Mouse (Mus musculus) hindbrain, embryonic 14.5 days (tissue): ENCODE results near the gene Irak3. TPM values are rescaled to one million over a fixed set of nuclear protein-coding genes. Genes with fewer than 3 reads are reported as not detected.
A peak's percentile ranks its signal among the peaks of the same experiment; 100 is the strongest.

Experiments used
- ATAC-seq: fragments of 200-750 bp; cut with Nextera tagmentation; 2 replicates; pipeline ENCODE4 v1.8.0; 2017; ENCODE audit warnings: moderate number of reproducible peaks, mild to moderate bottlenecking, moderate TSS enrichment, moderate library complexity; ENCODE audit not compliant: low FRiP score
- DNase-seq: peaks from one replicate; pipeline ENCODE4 v3.0.0-alpha.2; 2015; ENCODE audit warnings: low spot score
- H3K27ac ChIP-seq: fragments of 300-500 bp; sonication (generic); 2 replicates; pipeline ENCODE4 v1.5.1; 2014; ENCODE audit warnings: mild to moderate bottlenecking, moderate library complexity
- H3K27me3 ChIP-seq: fragments of 300-500 bp; sonication (generic); 2 replicates; pipeline ENCODE4 v1.6.1; 2014; ENCODE audit warnings: mild to moderate bottlenecking, low read length, mixed read lengths; ENCODE audit not compliant: control insufficient read depth, insufficient read depth
- H3K36me3 ChIP-seq: fragments of 300-500 bp; sonication (generic); replicated peaks from 2 replicates; pipeline ENCODE4 v1.6.1; 2014; ENCODE audit not compliant: control insufficient read depth, insufficient read depth
- H3K4me1 ChIP-seq: fragments of 300-500 bp; sonication (generic); replicated peaks from 2 replicates; pipeline ENCODE4 v1.6.1; 2014; ENCODE audit warnings: antibody characterized with exemption, low read length, mixed read lengths; ENCODE audit not compliant: control insufficient read depth, insufficient read depth
- H3K4me2 ChIP-seq: fragments of 300-500 bp; sonication (generic); replicated peaks from 2 replicates; pipeline ENCODE4 v1.6.1; 2014; ENCODE audit warnings: mild to moderate bottlenecking, moderate library complexity
- H3K4me3 ChIP-seq: fragments of 300-500 bp; sonication (generic); replicated peaks from 2 replicates; pipeline ENCODE4 v1.5.1; 2014; ENCODE audit warnings: mild to moderate bottlenecking, low read length
- H3K9ac ChIP-seq: fragments of 300-500 bp; sonication (generic); 2 replicates; pipeline ENCODE4 v1.6.1; 2014
- H3K9me3 ChIP-seq: fragments of 300-500 bp; sonication (generic); 2 replicates; pipeline ENCODE4 v1.6.1; 2016; ENCODE audit warnings: low read length; ENCODE audit not compliant: control insufficient read depth
- WGBS: fragments of 180-500 bp; shearing (Covaris S2); extraction: QIAGEN DNeasy Blood & Tissue Kit; methylation state at CpG from one replicate; pipeline ENCODE4 v1.1.7; 2014; 5-methylcytosine and 5-hydroxymethylcytosine counted together
- polyA plus RNA-seq: library from polyadenylated mRNA; unstranded; fragments of >200 nt; fragmentation: Nextera tagmentation; extraction: Ambion mirVana; gene quantifications from 2 replicates; pipeline ENCODE4 v1.2.1, GENCODE M21; 2014

Irak3 gene
- polyA plus RNA-seq, 1 experiment from 2014 or later = 0.51 TPM

DNA sequence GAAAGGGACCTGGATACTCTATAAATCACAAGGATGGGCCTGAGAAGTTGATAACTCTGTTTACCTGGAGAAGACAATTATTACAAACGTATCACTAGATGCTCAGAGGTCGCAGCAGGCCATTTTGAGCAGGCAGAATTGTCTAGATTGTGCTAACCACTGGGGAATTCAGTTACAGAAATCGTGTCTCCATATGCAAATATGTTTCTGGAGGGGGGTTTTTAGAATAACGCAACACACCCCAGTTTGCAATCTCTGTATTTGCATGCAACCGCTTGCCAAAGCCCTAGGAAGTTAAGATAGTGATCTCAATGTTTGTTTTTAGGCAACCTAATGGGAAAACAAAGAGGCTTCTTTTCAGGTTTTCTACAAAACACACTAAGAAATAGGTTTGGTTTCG, 10.8 kb downstream of the Irak3 start:
- H3K27me3 ChIP-seq = no peaks in the 10 kb centered on the region
- 80% methylated on average over 6 of the region's 6 CpGs for WGBS
- no peak for ATAC-seq

DNA sequence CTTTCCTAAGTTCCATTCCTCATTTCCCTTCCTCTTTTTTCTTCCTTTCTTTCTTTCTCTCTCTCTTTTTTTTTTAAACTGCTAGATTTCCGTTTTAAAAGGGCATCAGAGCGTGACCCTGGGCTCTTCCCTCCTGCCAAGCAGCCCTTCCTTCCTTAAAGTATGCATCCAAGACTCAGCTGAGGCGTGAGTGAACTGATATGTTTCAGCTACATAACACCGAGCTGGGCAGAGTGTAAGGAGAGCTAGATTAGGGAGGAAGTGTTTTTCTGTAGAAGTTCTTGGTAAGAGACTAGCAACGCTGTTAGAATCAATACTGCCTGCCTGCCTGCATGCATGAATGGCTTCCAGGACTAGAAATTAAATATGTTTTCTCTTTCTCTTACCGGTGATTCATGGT, 12.1 kb downstream of the Irak3 start:
- H3K4me1 ChIP-seq = no peaks in the 10 kb centered on the region

More for the DNA sequence above, 10.8 kb downstream of the Irak3 start:
- Histone ChIP-seq H3K36me3 (no peaks in the 10 kb centered on the region), H3K9me3 (no peaks in the 10 kb centered on the region), H3K9ac (no peak overlapping the region), H3K4me3 (no peak overlapping the region), H3K4me1 (no peaks in the 10 kb centered on the region), H3K27ac (no peak overlapping the region), H3K4me2 (no peak overlapping the region)
- DNase-seq = no peak

DNA sequence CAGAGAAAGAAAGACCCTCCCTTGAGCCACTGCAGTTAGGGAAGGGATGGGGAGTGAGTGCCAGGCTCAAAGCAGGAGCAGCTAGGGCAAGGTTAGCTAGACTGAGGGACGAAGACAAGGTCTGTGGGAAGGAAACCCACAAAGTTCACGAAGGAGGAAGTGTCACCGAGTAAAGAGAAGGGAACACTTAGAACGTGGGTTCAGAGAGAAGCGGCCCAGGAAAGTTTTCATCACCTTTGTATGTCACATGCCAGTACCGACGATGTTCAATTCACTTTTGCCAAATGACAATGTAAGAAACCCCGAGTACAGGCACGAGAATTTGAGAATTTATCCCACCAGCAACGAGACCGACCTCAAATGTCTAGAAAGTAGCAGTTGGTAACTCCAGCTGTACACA, 12.7 kb downstream of the Irak3 start:
- Histone ChIP-seq H3K9me3 (no peaks in the 10 kb centered on the region), H3K9ac (no peak overlapping the region), H3K4me2 (no peak overlapping the region), H3K4me1 (no peaks in the 10 kb centered on the region), H3K4me3 (no peak overlapping the region), H3K36me3 (no peaks in the 10 kb centered on the region), H3K27ac (no peak overlapping the region), H3K27me3 (no peaks in the 10 kb centered on the region)
- DNase-seq (no peak), ATAC-seq (no peak)
- 63% methylated on average over 11 of the region's 11 CpGs for WGBS

More for the DNA sequence above, 12.1 kb downstream of the Irak3 start:
- Histone ChIP-seq H3K27ac (no peak overlapping the region), H3K9me3 (no peaks in the 10 kb centered on the region), H3K4me3 (no peak overlapping the region), H3K27me3 (no peaks in the 10 kb centered on the region), H3K9ac (no peak overlapping the region), H3K36me3 (no peaks in the 10 kb centered on the region), H3K4me2 (no peak overlapping the region)
- 31% methylated on average over 6 of the region's 6 CpGs for WGBS
- DNase-seq (peak; percentile 28), ATAC-seq (no peak)

DNA sequence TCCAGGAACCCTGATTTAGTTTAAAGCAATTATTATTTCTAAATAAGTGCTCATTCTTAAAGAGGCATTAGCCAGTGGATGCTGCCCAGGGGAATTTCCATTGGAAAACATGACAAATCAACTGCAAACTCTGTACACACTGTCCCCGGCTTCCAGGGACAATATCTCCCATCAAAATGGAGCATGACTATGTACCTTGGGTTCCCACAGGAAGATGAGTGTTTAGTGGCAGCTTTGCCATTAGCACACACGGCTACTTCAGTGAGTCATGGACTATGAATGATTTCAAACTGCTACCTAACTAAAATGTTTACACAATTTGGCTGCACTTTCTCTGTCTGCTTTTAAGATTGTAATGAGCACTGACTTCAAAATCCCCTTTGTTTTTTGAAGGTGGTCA, 13.4 kb downstream of the Irak3 start:
- Histone ChIP-seq H3K4me2 (no peak overlapping the region), H3K9ac (no peak overlapping the region), H3K9me3 (no peaks in the 10 kb centered on the region), H3K27me3 (no peaks in the 10 kb centered on the region), H3K4me1 (no peaks in the 10 kb centered on the region), H3K36me3 (no peaks in the 10 kb centered on the region), H3K27ac (no peak overlapping the region), H3K4me3 (no peak overlapping the region)
- 72% methylated on average over 2 of the region's 2 CpGs for WGBS
- DNase-seq (no peak), ATAC-seq (no peak)

DNA sequence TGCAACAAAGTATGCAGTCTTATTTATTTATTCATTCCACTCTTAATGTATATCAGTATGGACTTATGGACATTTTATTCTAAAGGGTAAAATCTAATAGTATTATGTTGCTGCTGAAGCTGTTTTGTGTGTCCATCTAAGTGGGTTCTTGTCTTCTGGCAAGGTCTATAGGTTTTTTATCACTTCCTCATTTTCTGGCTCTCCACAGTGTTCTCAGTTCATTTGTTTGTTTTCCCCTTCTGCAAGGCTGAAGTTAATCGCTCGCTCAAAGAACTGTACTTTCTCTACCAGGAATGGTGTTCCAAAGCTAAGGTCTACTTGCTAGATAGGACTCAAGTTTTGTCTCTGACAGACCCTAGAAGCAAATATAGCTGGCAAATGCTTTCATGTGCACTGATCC, 18.6 kb downstream of the Irak3 start:
- H3K4me2 ChIP-seq = no peak overlapping the region
- no peaks in the 10 kb centered on the region for H3K4me1 ChIP-seq
- H3K36me3 ChIP-seq = no peaks in the 10 kb centered on the region
- H3K27ac ChIP-seq = no peak overlapping the region
- 85% methylated on average over 2 of the region's 2 CpGs for WGBS
- ATAC-seq = no peak
- no peak for DNase-seq
- no peaks in the 10 kb centered on the region for H3K27me3 ChIP-seq
- H3K9me3 ChIP-seq = no peaks in the 10 kb centered on the region
- H3K9ac ChIP-seq = no peak overlapping the region
- H3K4me3 ChIP-seq = no peak overlapping the region

DNA sequence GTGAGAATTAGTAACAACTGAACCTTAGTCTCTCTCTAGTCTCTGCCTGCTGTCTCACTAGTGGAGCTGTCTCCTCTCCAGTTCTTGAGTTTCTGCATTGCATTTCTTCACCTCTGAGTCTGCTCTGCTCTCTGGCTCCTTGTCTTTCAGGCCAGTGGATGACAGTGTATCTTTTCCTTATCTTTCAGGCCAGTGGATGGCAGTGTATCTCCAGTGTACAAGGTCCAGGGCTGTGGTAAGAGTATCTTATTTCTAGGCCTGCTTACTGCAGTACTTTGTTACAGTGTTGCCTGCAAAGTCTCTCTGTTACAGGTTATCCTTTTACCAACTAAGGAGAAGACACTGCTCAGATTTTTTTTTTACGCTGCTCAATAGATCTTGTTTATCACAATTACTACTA, 19.0 kb downstream of the Irak3 start:
- 98% methylated on average over 1 of the region's 1 CpGs for WGBS
- no peak overlapping the region for H3K27ac ChIP-seq
- ATAC-seq = no peak

DNA sequence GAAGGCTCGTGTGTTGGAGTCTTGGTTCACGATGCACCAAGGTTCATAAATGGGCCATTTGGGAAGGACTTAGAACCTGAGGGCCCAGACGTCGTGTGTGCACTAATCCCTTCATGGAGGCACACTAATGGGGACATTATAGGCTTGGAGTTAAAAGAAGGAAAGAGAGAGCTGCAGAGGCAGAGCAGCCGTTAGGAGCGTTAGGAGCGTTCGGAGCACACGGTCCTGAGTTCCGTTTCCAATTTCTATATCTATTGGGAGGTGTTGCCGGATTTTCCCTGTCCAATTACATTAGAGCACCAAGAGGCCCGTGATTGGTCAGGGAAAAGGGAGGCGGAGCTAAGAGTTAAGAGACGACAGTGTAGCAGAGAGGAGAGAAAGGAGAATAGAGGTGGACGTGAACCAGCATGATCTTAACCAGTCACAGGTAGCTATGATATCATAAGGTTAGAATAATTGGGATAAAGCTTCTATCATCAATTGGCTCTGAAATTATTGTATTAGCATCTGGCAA, 27.7 kb downstream of the Irak3 start:
- H3K27ac ChIP-seq = no peak overlapping the region
- no peak for DNase-seq

More for the DNA sequence above, 19.0 kb downstream of the Irak3 start:
- Histone ChIP-seq H3K9me3 (no peaks in the 10 kb centered on the region), H3K4me1 (no peaks in the 10 kb centered on the region), H3K27me3 (no peaks in the 10 kb centered on the region), H3K4me3 (no peak overlapping the region), H3K36me3 (no peaks in the 10 kb centered on the region), H3K9ac (no peak overlapping the region), H3K4me2 (no peak overlapping the region)
- DNase-seq = no peak

DNA sequence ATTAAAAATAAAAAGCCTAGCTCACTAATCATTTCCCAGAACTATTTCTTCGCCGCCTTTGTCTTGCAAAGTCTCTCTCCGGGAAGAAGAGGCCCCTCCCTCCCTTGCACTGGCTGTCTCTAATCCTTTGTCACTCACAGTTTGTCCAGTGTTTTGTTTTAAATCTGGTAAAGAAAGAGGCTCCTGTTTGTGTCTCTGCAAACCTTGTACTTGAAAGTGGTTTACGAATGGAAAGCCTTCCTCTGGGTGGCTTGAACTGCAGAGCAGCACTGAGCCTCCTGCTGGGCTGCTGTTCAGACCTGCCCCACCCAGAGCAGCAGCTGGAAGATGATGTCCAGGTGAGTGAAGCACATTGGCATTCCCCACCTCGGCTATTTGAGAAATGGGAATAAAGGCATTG, 30.6 kb downstream of the Irak3 start:
- no peak for DNase-seq
- H3K9me3 ChIP-seq = peaks cover 6% of the 10 kb centered on the region; the same call in 1 of the 2 replicates
- ATAC-seq = no peak
- whole genome bisulfite sequencing = 16% methylated on average over 5 of the region's 5 CpGs
- H3K4me1 ChIP-seq = no peaks in the 10 kb centered on the region
- H3K4me3 ChIP-seq = no peak overlapping the region
- H3K4me2 ChIP-seq = no peak overlapping the region
- H3K9ac ChIP-seq = no peak overlapping the region
- H3K27me3 ChIP-seq = no peaks in the 10 kb centered on the region
- H3K36me3 ChIP-seq = no peaks in the 10 kb centered on the region
- H3K27ac ChIP-seq = no peak overlapping the region

More for the DNA sequence above, 27.7 kb downstream of the Irak3 start:
- peaks cover 6% of the 10 kb centered on the region; the same call in 1 of the 2 replicates for H3K9me3 ChIP-seq
- H3K27me3 ChIP-seq = no peaks in the 10 kb centered on the region
- H3K4me1 ChIP-seq = no peaks in the 10 kb centered on the region
- no peak overlapping the region for H3K4me2 ChIP-seq
- no peak overlapping the region for H3K9ac ChIP-seq
- no peak overlapping the region for H3K4me3 ChIP-seq
- no peaks in the 10 kb centered on the region for H3K36me3 ChIP-seq
- WGBS = 91% methylated on average over 15 of the region's 15 CpGs
- ATAC-seq = no peak

GRCm38 (mm10) chr10:120170277-120170676, 31.7 kb downstream of the Irak3 start:
- DNase-seq (no peak), ATAC-seq (no peak)
- H3K4me3 ChIP-seq = no peak overlapping the region
- no peaks in the 10 kb centered on the region for H3K27me3 ChIP-seq
- H3K4me2 ChIP-seq = no peak overlapping the region
- H3K9ac ChIP-seq = no peak overlapping the region
- H3K9me3 ChIP-seq = peaks cover 6% of the 10 kb centered on the region; the same call in 1 of the 2 replicates
- H3K36me3 ChIP-seq = no peaks in the 10 kb centered on the region
- 74% methylated on average over 4 of the region's 4 CpGs for WGBS
- H3K4me1 ChIP-seq = no peaks in the 10 kb centered on the region
- H3K27ac ChIP-seq = no peak overlapping the region

DNA sequence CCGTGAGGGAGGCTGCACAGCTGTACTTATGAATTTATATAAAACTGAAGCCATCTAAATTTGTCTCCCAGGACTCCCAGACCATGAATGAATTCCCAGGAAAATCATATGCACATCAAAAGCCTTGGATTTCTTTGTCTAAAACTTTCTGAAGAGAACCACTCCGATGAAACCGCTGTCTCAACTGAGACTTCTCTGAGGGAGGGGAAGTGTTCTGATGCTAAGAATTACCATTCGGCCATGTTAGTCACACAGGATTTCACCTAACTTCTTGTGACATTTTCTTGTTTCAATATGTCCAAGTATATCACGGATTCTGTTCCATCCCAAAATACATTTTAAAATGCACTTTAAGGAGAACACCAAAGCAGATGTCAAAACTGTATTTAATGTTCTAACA, 32.1 kb downstream of the Irak3 start:
- DNase-seq = no peak

More for the DNA sequence above, 32.1 kb downstream of the Irak3 start:
- Histone ChIP-seq H3K27ac (no peak overlapping the region), H3K9me3 (peaks cover 6% of the 10 kb centered on the region; the same call in 1 of the 2 replicates), H3K4me2 (no peak overlapping the region), H3K9ac (no peak overlapping the region), H3K36me3 (no peaks in the 10 kb centered on the region), H3K4me3 (no peak overlapping the region), H3K27me3 (no peaks in the 10 kb centered on the region), H3K4me1 (no peaks in the 10 kb centered on the region)
- no peak for ATAC-seq
- 65% methylated on average over 5 of the region's 5 CpGs for WGBS
